Mouse (Mus musculus) embryonic facial prominence, embryonic 10.5 days (tissue): ENCODE measurements around the gene Spo11. TPM values are rescaled to one million over a fixed set of nuclear protein-coding genes. Genes with fewer than 3 reads are reported as not detected.
A peak's percentile ranks its signal among the peaks of the same experiment; 100 is the strongest.

Experiments
- DNase-seq: peaks from one replicate; pipeline ENCODE4 v3.0.0-alpha.2; 2017; ENCODE audit warnings: low spot score
- H3K27ac ChIP-seq: fragments of 300-500 bp; sonication (generic); replicated peaks from 2 replicates; pipeline ENCODE4 v1.5.1; 2016; ENCODE audit warnings: mild to moderate bottlenecking
- H3K27me3 ChIP-seq: fragments of 300-500 bp; sonication (generic); replicated peaks from 2 replicates; pipeline ENCODE4 v1.6.1; 2016; ENCODE audit warnings: low read depth, mild to moderate bottlenecking; ENCODE audit not compliant: poor library complexity, severe bottlenecking
- H3K36me3 ChIP-seq: fragments of 300-500 bp; sonication (generic); replicated peaks from 2 replicates; pipeline ENCODE4 v1.6.1; 2016; ENCODE audit warnings: mild to moderate bottlenecking, moderate library complexity
- H3K4me1 ChIP-seq: fragments of 300-500 bp; sonication (generic); 2 replicates; pipeline ENCODE4 v1.6.1; 2016
- H3K4me3 ChIP-seq: fragments of 300-500 bp; sonication (generic); 2 replicates; pipeline ENCODE4 v1.5.1; 2016; ENCODE audit warnings: mild to moderate bottlenecking, moderate library complexity
- H3K9me3 ChIP-seq: fragments of 300-500 bp; sonication (generic); 2 replicates; pipeline ENCODE4 v1.6.1; 2016; ENCODE audit warnings: mild to moderate bottlenecking
- WGBS: fragments of 180-500 bp; shearing (Covaris S2); methylation state at CpG from one replicate; pipeline ENCODE4 v1.1.7; 2016; 5-methylcytosine and 5-hydroxymethylcytosine counted together
- polyA plus RNA-seq: library from polyadenylated mRNA; unstranded; fragments of >200 nt; fragmentation: Nextera tagmentation; extraction: Ambion mirVana; gene quantifications from 2 replicates; pipeline ENCODE4 v1.2.1, GENCODE M21; 2016

Spo11 gene
- polyA plus RNA-seq, 1 experiment from 2014 or later = 0.46 TPM

- Histone ChIP-seq H3K27ac (peak overlapping the region; percentile 74), H3K9me3 (no peaks in the 10 kb centered on the region), H3K4me3 (peak overlapping the region; percentile 60), H3K4me1 (peaks cover 49% of the 10 kb centered on the region), H3K36me3 (peaks cover 35% of the 10 kb centered on the region), H3K27me3 (peaks cover 43% of the 10 kb centered on the region)
- DNase-seq = peak; percentile 18
- 12% methylated on average over 9 of the region's 9 CpGs for WGBS
Measured at GRCm38 (mm10) chr2:173019322-173019721, 41.8 kb downstream of the Spo11 start.

- DNase-seq = peak; percentile 94
- H3K27ac ChIP-seq = peak overlapping the region; percentile 74
- WGBS = under 1% methylated on average over 29 of the region's 29 CpGs
- peaks cover 35% of the 10 kb centered on the region for H3K36me3 ChIP-seq
- peaks cover 54% of the 10 kb centered on the region for H3K4me1 ChIP-seq
- H3K4me3 ChIP-seq = peak overlapping the region; percentile 60
- H3K27me3 ChIP-seq = peaks cover 43% of the 10 kb centered on the region
- H3K9me3 ChIP-seq = no peaks in the 10 kb centered on the region
Measured at GRCm38 (mm10) chr2:173019790-173020189, 42.3 kb downstream of the Spo11 start.

GRCm38 (mm10) chr2:173020430-173020829 is 42.9 kb downstream of the Spo11 start, which contains the start of gene Rbm38:
Gene Rbm38 (plus strand): TSS chr2:173020498.
- 24% methylated on average over 11 of the region's 11 CpGs for WGBS
- Histone ChIP-seq H3K9me3 (no peaks in the 10 kb centered on the region), H3K27me3 (peaks cover 43% of the 10 kb centered on the region), H3K27ac (peak within 1 kb of the TSS; percentile 74), H3K36me3 (peaks cover 35% of the 10 kb centered on the region), H3K4me3 (peak within 1 kb of the TSS; percentile 81), H3K4me1 (peaks cover 60% of the 10 kb centered on the region)
- no peak for DNase-seq

GRCm38 (mm10) chr2:173021633-173022055 is 44.1 kb downstream of the Spo11 start:
- peaks cover 72% of the 10 kb centered on the region for H3K4me1 ChIP-seq
- H3K27ac ChIP-seq = peak overlapping the region; percentile 90

GRCm38 (mm10) chr2:173022056-173022681 is 44.7 kb downstream of the Spo11 start:
- WGBS = under 1% methylated on average over 51 of the region's 51 CpGs
- peak; percentile 81 for DNase-seq
- Histone ChIP-seq H3K9me3 (no peaks in the 10 kb centered on the region), H3K27ac (peak overlapping the region; percentile 90), H3K27me3 (peaks cover 41% of the 10 kb centered on the region), H3K36me3 (peaks cover 41% of the 10 kb centered on the region), H3K4me1 (peaks cover 78% of the 10 kb centered on the region), H3K4me3 (peak overlapping the region; percentile 81)

More at GRCm38 (mm10) chr2:173021633-173022055, 44.1 kb downstream of the Spo11 start:
- Histone ChIP-seq H3K27me3 (peaks cover 43% of the 10 kb centered on the region), H3K4me3 (peak overlapping the region; percentile 81), H3K9me3 (no peaks in the 10 kb centered on the region), H3K36me3 (peaks cover 36% of the 10 kb centered on the region)
- DNase-seq = peak; percentile 94
- under 1% methylated on average over 54 of the region's 54 CpGs for WGBS

GRCm38 (mm10) chr2:173022813-173023212 is 45.3 kb downstream of the Spo11 start:
- peak overlapping the region; percentile 81 for H3K4me3 ChIP-seq
- H3K36me3 ChIP-seq = peaks cover 48% of the 10 kb centered on the region
- peaks cover 84% of the 10 kb centered on the region for H3K4me1 ChIP-seq
- 34% methylated on average over 10 of the region's 10 CpGs for WGBS
- no peak for DNase-seq
- peaks cover 35% of the 10 kb centered on the region for H3K27me3 ChIP-seq
- H3K27ac ChIP-seq = peak overlapping the region; percentile 90
- no peaks in the 10 kb centered on the region for H3K9me3 ChIP-seq

GRCm38 (mm10) chr2:173023371-173023851 is 45.9 kb downstream of the Spo11 start:
- Histone ChIP-seq H3K4me3 (peak overlapping the region; percentile 81), H3K36me3 (peaks cover 53% of the 10 kb centered on the region), H3K4me1 (peaks cover 87% of the 10 kb centered on the region), H3K27ac (peak overlapping the region; percentile 90; the same call in 1 of the 2 replicates), H3K9me3 (no peaks in the 10 kb centered on the region), H3K27me3 (peaks cover 29% of the 10 kb centered on the region)
- WGBS = 86% methylated on average over 7 of the region's 7 CpGs
- no peak for DNase-seq

GRCm38 (mm10) chr2:173023966-173024365 is 46.5 kb downstream of the Spo11 start:
- Histone ChIP-seq H3K27ac (no peak overlapping the region), H3K27me3 (peaks cover 24% of the 10 kb centered on the region), H3K4me1 (peaks cover 86% of the 10 kb centered on the region), H3K4me3 (peak overlapping the region; percentile 81), H3K36me3 (peaks cover 59% of the 10 kb centered on the region), H3K9me3 (no peaks in the 10 kb centered on the region)
- 86% methylated on average over 4 of the region's 4 CpGs for WGBS
- DNase-seq = no peak

GRCm38 (mm10) chr2:173024392-173024791 is 46.9 kb downstream of the Spo11 start:
- H3K9me3 ChIP-seq = no peaks in the 10 kb centered on the region
- no peak for DNase-seq
- peaks cover 19% of the 10 kb centered on the region for H3K27me3 ChIP-seq
- H3K4me3 ChIP-seq = peak overlapping the region; percentile 81; the same call in 1 of the 2 replicates
- 0 out of 2 replicates have a peak overlapping the region, but pooled peaks have one; percentile 7 for H3K27ac ChIP-seq
- 72% methylated on average over 8 of the region's 8 CpGs for WGBS
- H3K4me1 ChIP-seq = peaks cover 81% of the 10 kb centered on the region
- peaks cover 63% of the 10 kb centered on the region for H3K36me3 ChIP-seq

GRCm38 (mm10) chr2:173024938-173025337 is 47.4 kb downstream of the Spo11 start:
- Histone ChIP-seq H3K4me3 (peak overlapping the region; percentile 81; the same call in 1 of the 2 replicates), H3K36me3 (peaks cover 69% of the 10 kb centered on the region), H3K27ac (no peak overlapping the region), H3K27me3 (peaks cover 15% of the 10 kb centered on the region), H3K9me3 (no peaks in the 10 kb centered on the region), H3K4me1 (peaks cover 76% of the 10 kb centered on the region)
- peak; percentile 46 for DNase-seq
- 34% methylated on average over 4 of the region's 4 CpGs for WGBS

GRCm38 (mm10) chr2:173026286-173026685 is 48.8 kb downstream of the Spo11 start:
- Histone ChIP-seq H3K27me3 (peaks cover 1% of the 10 kb centered on the region), H3K4me1 (peaks cover 70% of the 10 kb centered on the region), H3K27ac (peak overlapping the region; percentile 12; the same call in 1 of the 2 replicates), H3K9me3 (no peaks in the 10 kb centered on the region), H3K36me3 (peaks cover 82% of the 10 kb centered on the region), H3K4me3 (0 out of 2 replicates have a peak overlapping the region, but pooled peaks have one; percentile 5)
- 85% methylated on average over 5 of the region's 5 CpGs for WGBS
- DNase-seq = no peak

GRCm38 (mm10) chr2:173026688-173027131 is 49.2 kb downstream of the Spo11 start:
- H3K4me3 ChIP-seq = 0 out of 2 replicates have a peak overlapping the region, but pooled peaks have one; percentile 5
- WGBS = 78% methylated on average over 3 of the region's 3 CpGs
- no peaks in the 10 kb centered on the region for H3K9me3 ChIP-seq
- peak overlapping the region; percentile 12; the same call in 1 of the 2 replicates for H3K27ac ChIP-seq
- H3K36me3 ChIP-seq = peaks cover 86% of the 10 kb centered on the region
- H3K4me1 ChIP-seq = peaks cover 67% of the 10 kb centered on the region
- no peaks in the 10 kb centered on the region for H3K27me3 ChIP-seq
- no peak for DNase-seq
